Mouse (Mus musculus): ENCODE measurements at regions not wholly inside any gene's neighbourhood (a gene's known extent, or its start where the extent isn't known, plus 50 kb on each side); places are given as distances from the start of the nearest gene placed in this dataset.

DNA sequence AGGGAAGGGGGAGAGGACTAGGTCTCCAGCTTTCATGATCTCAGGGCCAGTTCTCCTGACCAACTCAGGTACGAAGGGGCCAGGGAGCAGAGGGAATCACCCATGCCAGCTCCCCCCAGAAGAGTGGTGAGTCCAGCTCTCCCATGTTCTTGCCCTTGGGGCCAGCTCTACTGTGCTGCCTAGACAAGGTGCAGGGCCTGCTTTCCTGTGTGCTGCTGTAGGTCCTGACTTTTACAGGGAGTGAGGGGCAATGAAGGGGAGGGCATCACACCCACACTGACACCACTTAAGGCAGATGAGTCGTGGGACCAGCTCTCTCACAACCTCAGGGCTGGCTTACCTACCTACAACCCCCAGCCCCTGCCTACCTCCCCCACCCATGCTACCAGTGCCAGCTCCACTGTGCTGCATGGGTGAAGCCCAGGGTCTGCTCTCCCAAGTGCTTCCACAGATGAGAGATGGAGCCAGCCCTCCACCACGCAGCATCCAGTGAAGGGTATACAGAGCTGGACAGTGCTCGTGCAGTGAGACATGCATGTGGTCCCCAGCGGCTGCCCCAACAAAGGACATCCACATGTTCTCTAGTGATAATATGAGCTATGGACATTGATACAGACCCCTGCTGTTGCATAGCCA, 210.1 kb upstream of the Map3k7 start:
- TF ChIP-seq CTCF (IDR thresholded peaks at IDR 0.05; ENCODE audit: extremely low read depth, insufficient read length, insufficient replicate concordance, low read depth, low read length) (no peak), POLR2A (IDR thresholded peaks at IDR 0.05; ENCODE audit: low read depth, low read length) (no peak)
